Mouse (Mus musculus) hindbrain, embryonic 14.5 days (tissue): ENCODE measurements around the gene Zfp786. TPM values are rescaled to one million over a fixed set of nuclear protein-coding genes. Genes with fewer than 3 reads are reported as not detected.
A peak's percentile ranks its signal among the peaks of the same experiment; 100 is the strongest.

Experiments
- ATAC-seq: fragments of 200-750 bp; cut with Nextera tagmentation; 2 replicates; pipeline ENCODE4 v1.8.0; 2017; ENCODE audit warnings: moderate number of reproducible peaks, mild to moderate bottlenecking, moderate TSS enrichment, moderate library complexity; ENCODE audit not compliant: low FRiP score
- DNase-seq: peaks from one replicate; pipeline ENCODE4 v3.0.0-alpha.2; 2015; ENCODE audit warnings: low spot score
- H3K27ac ChIP-seq: fragments of 300-500 bp; sonication (generic); 2 replicates; pipeline ENCODE4 v1.5.1; 2014; ENCODE audit warnings: mild to moderate bottlenecking, moderate library complexity
- H3K27me3 ChIP-seq: fragments of 300-500 bp; sonication (generic); 2 replicates; pipeline ENCODE4 v1.6.1; 2014; ENCODE audit warnings: mild to moderate bottlenecking, low read length, mixed read lengths; ENCODE audit not compliant: control insufficient read depth, insufficient read depth
- H3K36me3 ChIP-seq: fragments of 300-500 bp; sonication (generic); replicated peaks from 2 replicates; pipeline ENCODE4 v1.6.1; 2014; ENCODE audit not compliant: control insufficient read depth, insufficient read depth
- H3K4me1 ChIP-seq: fragments of 300-500 bp; sonication (generic); replicated peaks from 2 replicates; pipeline ENCODE4 v1.6.1; 2014; ENCODE audit warnings: antibody characterized with exemption, low read length, mixed read lengths; ENCODE audit not compliant: control insufficient read depth, insufficient read depth
- H3K4me2 ChIP-seq: fragments of 300-500 bp; sonication (generic); replicated peaks from 2 replicates; pipeline ENCODE4 v1.6.1; 2014; ENCODE audit warnings: mild to moderate bottlenecking, moderate library complexity
- H3K4me3 ChIP-seq: fragments of 300-500 bp; sonication (generic); replicated peaks from 2 replicates; pipeline ENCODE4 v1.5.1; 2014; ENCODE audit warnings: mild to moderate bottlenecking, low read length
- H3K9ac ChIP-seq: fragments of 300-500 bp; sonication (generic); 2 replicates; pipeline ENCODE4 v1.6.1; 2014
- H3K9me3 ChIP-seq: fragments of 300-500 bp; sonication (generic); 2 replicates; pipeline ENCODE4 v1.6.1; 2016; ENCODE audit warnings: low read length; ENCODE audit not compliant: control insufficient read depth
- WGBS: fragments of 180-500 bp; shearing (Covaris S2); extraction: QIAGEN DNeasy Blood & Tissue Kit; methylation state at CpG from one replicate; pipeline ENCODE4 v1.1.7; 2014; 5-methylcytosine and 5-hydroxymethylcytosine counted together
- polyA plus RNA-seq: library from polyadenylated mRNA; unstranded; fragments of >200 nt; fragmentation: Nextera tagmentation; extraction: Ambion mirVana; gene quantifications from 2 replicates; pipeline ENCODE4 v1.2.1, GENCODE M21; 2014

Zfp786 gene
- polyA plus RNA-seq, 1 experiment from 2014 or later: 13.7 TPM

DNA sequence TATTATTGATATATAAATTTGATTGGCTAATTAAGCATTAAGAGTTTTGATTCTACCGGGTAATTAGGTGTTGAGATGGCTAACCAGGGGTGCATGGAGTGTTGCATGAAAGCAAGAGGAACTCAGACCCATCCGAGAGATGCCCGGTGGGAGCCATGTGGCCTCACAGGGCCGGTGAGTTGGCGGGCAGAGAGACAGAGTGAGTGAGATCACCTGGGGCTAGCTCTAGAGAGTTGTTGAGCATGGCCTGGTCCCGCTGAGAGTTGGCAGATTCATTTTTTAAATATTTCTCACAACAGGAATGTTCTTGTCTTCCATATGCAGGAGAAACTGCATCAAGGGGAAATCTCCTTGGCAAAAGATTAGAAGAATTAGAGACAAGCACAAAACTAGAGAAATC is 26.6 kb upstream of the Zfp786 start:
- no peak for DNase-seq
- H3K4me3 ChIP-seq: no peak overlapping the region
- 95% methylated on average over 6 of the region's 6 CpGs for WGBS

GRCm38 (mm10) chr6:47845779-47846178 is 15.1 kb upstream of the Zfp786 start:
- Histone ChIP-seq H3K27ac (no peak overlapping the region), H3K4me3 (no peak overlapping the region), H3K9ac (no peak overlapping the region), H3K9me3 (no peaks in the 10 kb centered on the region), H3K27me3 (no peaks in the 10 kb centered on the region), H3K36me3 (peaks cover 31% of the 10 kb centered on the region), H3K4me2 (no peak overlapping the region), H3K4me1 (no peaks in the 10 kb centered on the region)
- no peak for ATAC-seq
- DNase-seq: no peak

More for the DNA sequence above, 26.6 kb upstream of the Zfp786 start:
- Histone ChIP-seq H3K4me2 (no peak overlapping the region), H3K36me3 (peaks cover 52% of the 10 kb centered on the region), H3K27ac (no peak overlapping the region), H3K4me1 (no peaks in the 10 kb centered on the region), H3K9ac (no peak overlapping the region), H3K9me3 (no peaks in the 10 kb centered on the region), H3K27me3 (no peaks in the 10 kb centered on the region)
- ATAC-seq: no peak

DNA sequence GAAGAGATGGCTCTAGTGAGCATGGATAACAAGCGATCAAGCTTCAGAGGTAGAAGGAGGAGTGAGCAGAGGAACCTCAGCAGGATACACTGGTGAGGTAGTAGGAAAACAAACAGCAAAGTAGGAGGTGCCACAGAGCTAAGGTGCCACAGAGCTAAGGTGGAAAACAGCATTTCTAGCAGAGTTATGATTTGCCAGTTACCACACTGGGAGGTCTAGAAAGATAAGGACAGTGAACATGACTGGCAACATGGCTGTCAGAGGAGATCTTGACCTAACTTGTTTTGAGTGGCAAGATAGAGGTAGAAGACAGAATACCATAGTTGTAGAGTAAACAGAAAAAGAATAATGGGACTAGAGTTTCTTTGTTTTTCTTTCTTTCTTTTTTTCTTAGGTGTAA is 11.7 kb upstream of the Zfp786 start:
- Histone ChIP-seq H3K4me3 (no peak overlapping the region), H3K4me2 (no peak overlapping the region), H3K9ac (no peak overlapping the region), H3K9me3 (no peaks in the 10 kb centered on the region), H3K27ac (no peak overlapping the region), H3K27me3 (no peaks in the 10 kb centered on the region), H3K4me1 (peaks cover 7% of the 10 kb centered on the region; the same call in 1 of the 2 replicates), H3K36me3 (peaks cover 39% of the 10 kb centered on the region)
- 100% methylated on average over 1 of the region's 1 CpGs for WGBS
- DNase-seq (no peak), ATAC-seq (no peak)

DNA sequence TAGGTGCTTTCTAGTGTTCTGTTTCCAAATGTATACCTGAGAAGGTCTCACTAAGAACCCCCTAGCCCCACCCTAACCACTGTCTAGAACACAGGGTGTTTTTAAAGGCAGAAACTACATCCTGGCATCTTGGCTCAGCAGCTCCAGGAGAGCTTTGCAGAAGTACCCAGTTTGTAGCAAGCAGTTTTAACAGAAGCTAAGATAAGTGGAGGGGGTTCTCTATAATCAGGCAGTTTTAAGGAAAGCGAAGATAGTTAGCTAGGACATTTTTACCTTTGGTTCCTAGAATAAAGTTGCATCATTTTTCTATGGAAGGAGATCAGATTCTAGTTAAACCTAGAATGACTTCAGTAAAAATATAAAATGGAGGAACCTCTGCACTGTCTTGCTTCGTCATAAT is 11.2 kb upstream of the Zfp786 start:
- H3K36me3 ChIP-seq: peaks cover 39% of the 10 kb centered on the region
- H3K4me3 ChIP-seq: no peak overlapping the region
- no peaks in the 10 kb centered on the region for H3K9me3 ChIP-seq
- H3K4me2 ChIP-seq: no peak overlapping the region
- peaks cover 10% of the 10 kb centered on the region; the same call in 1 of the 2 replicates for H3K4me1 ChIP-seq
- ATAC-seq (no peak), DNase-seq (no peak)
- 95% methylated on average over 2 of the region's 2 CpGs for WGBS
- no peak overlapping the region for H3K9ac ChIP-seq
- H3K27ac ChIP-seq: no peak overlapping the region
- no peaks in the 10 kb centered on the region for H3K27me3 ChIP-seq

DNA sequence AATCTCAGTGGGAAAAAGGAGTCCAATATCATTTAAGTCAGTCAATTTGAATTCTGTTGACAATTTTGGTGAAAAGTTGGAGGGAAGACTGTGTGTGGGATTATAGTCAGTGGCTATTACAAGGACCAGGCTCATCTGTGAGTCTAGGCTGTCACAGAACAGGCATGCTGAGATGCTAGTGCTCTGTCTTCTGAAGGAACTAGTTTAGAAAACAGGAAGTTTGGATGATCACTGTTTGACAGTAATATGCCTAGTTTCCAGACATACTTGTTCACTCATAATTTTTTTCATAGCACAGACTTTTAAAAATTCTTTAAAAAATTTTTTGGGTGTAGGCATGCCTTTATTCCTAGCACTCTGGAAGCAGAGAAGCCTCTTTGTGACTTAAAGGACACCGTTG is 10.4 kb upstream of the Zfp786 start:
- H3K36me3 ChIP-seq: peaks cover 39% of the 10 kb centered on the region
- ATAC-seq: no peak

GRCm38 (mm10) chr6:47837630-47838029 is 7.0 kb upstream of the Zfp786 start:
- DNase-seq: no peak
- Histone ChIP-seq H3K27ac (no peak overlapping the region), H3K36me3 (peaks cover 19% of the 10 kb centered on the region), H3K4me3 (no peak overlapping the region), H3K4me1 (peaks cover 13% of the 10 kb centered on the region; the same call in 1 of the 2 replicates), H3K9ac (0 out of 2 replicates have a peak overlapping the region, but pooled peaks have one; percentile 6), H3K4me2 (no peak overlapping the region), H3K27me3 (no peaks in the 10 kb centered on the region), H3K9me3 (no peaks in the 10 kb centered on the region)
- WGBS: 84% methylated on average over 2 of the region's 2 CpGs
- ATAC-seq: no peak

More for the DNA sequence above, 10.4 kb upstream of the Zfp786 start:
- Histone ChIP-seq H3K27ac (no peak overlapping the region), H3K9me3 (no peaks in the 10 kb centered on the region), H3K4me2 (no peak overlapping the region), H3K9ac (no peak overlapping the region), H3K4me3 (no peak overlapping the region), H3K27me3 (no peaks in the 10 kb centered on the region), H3K4me1 (peaks cover 13% of the 10 kb centered on the region; the same call in 1 of the 2 replicates)
- WGBS: 95% methylated on average over 1 of the region's 1 CpGs
- no peak for DNase-seq

DNA sequence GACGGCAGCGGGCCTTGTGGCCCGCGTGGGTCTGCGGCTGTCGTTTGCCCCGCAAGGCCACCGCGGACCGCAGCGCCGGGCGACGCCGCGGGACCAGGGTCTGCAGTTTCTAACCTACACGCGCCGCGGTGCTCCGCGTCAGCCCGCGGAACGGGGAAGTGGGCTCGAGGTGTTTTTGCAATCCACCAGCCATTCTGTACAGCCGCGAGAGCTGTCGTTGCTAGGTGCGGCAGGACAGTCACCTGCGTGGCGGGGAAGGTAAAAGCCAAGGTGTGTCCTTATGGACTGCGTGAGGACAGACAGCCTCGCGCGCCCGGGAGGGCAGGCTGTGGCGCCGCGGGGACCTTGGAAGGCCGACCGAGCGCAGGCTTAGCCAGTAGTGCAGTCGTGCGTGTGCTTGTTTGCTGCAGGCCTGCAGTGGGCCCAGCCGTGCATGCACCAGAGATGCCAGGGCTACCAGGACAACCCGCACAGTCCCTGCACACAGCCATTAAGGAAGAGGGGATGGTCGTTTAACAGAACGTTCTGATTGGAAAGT is 5.4 kb upstream of the Zfp786 start:
- WGBS: under 1% methylated on average over 49 of the region's 49 CpGs
- Histone ChIP-seq H3K4me1 (peaks cover 13% of the 10 kb centered on the region; the same call in 1 of the 2 replicates), H3K9ac (peak overlapping the region; percentile 95), H3K27me3 (no peaks in the 10 kb centered on the region), H3K4me2 (peak overlapping the region; percentile 63), H3K27ac (peak overlapping the region; percentile 96), H3K9me3 (no peaks in the 10 kb centered on the region), H3K36me3 (peaks cover 11% of the 10 kb centered on the region), H3K4me3 (peak overlapping the region; percentile 89)
- peak; percentile 76 for ATAC-seq
- DNase-seq: peak; percentile 57

- H3K27ac ChIP-seq: peak within 1 kb of the TSS; percentile 96
- H3K27me3 ChIP-seq: no peaks in the 10 kb centered on the region
- peak within 1 kb of the TSS; percentile 63 for H3K4me2 ChIP-seq
- H3K9me3 ChIP-seq: no peaks in the 10 kb centered on the region
- ATAC-seq: peak; percentile 94
- peak; percentile 94 for DNase-seq
- peak within 1 kb of the TSS; percentile 89 for H3K4me3 ChIP-seq
- WGBS: under 1% methylated on average over 52 of the region's 52 CpGs
- peak within 1 kb of the TSS; percentile 95 for H3K9ac ChIP-seq
- H3K4me1 ChIP-seq: peaks cover 13% of the 10 kb centered on the region; the same call in 1 of the 2 replicates
- H3K36me3 ChIP-seq: peaks cover 6% of the 10 kb centered on the region
Measured at GRCm38 (mm10) chr6:47835482-47835983, 4.9 kb upstream of the Zfp786 start, which contains the start of gene Zfp398. Zfp398 (plus strand) TSS chr6:47835661.

GRCm38 (mm10) chr6:47832220-47832619 is 1.6 kb upstream of the Zfp786 start:
- Histone ChIP-seq H3K4me2 (no peak overlapping the region), H3K9me3 (no peaks in the 10 kb centered on the region), H3K4me3 (no peak overlapping the region), H3K4me1 (peaks cover 15% of the 10 kb centered on the region; the same call in 1 of the 2 replicates), H3K27me3 (no peaks in the 10 kb centered on the region), H3K9ac (no peak overlapping the region), H3K36me3 (no peaks in the 10 kb centered on the region), H3K27ac (no peak overlapping the region)
- DNase-seq (no peak), ATAC-seq (no peak)
- 85% methylated on average over 1 of the region's 1 CpGs for WGBS
